Comparison of ENCODE assay signal across 28 mouse cellular contexts in genomic region chr2:124435382-124436002, GRCm38 (mm10).
DNase-seq lines count a peak whose midpoint lies in the region; ATAC-seq lines count a peak whose summit lies in the region.
"Had no signal": no experiment of that assay in that cellular context is flagged by ENCODE, and none has a peak within 500 bp of the region (broad histone marks: within the 10 kb centered on the region; RNA-seq: fewer than 3 reads in every experiment).

No protein-coding gene starts in this region.

- peak; percentile 8 for DNase-seq in gastrocnemius, postnatal 25 days
- DNase-seq in gastrocnemius, postnatal 10 days, result no peak
- no peak for DNase-seq in hindbrain, embryonic 11.5 days (ENCODE audit: low spot score)
- DNase-seq in lung, postnatal 10 days, result peak; percentile 6
- no peak for DNase-seq in lung, adult 18-20 months
- no peak for DNase-seq in cerebellum, postnatal 36 days
- DNase-seq: adrenal gland, postnatal 36 days; cerebellum, adult 9-10 months; embryo, embryonic 11 days; gastrocnemius, postnatal 36 days; heart, postnatal 14 days; kidney, adult 11 months; kidney, postnatal 14 days; liver; lung, postnatal 14 days; midbrain, embryonic 14.5 days; retina, postnatal 1 day; right cerebral cortex, postnatal 14 days had no signal

- no peaks in the 10 kb centered on the region for H3K9me3 ChIP-seq in hindbrain, embryonic 15.5 days
- no peaks in the 10 kb centered on the region for H3K9me3 ChIP-seq in hindbrain, embryonic 11.5 days (ENCODE audit: control insufficient read depth, low read length)
- H3K9me3 ChIP-seq in limb, embryonic 15.5 days, result no peaks in the 10 kb centered on the region
- H3K9me3 ChIP-seq: embryonic facial prominence, embryonic 13.5 days; forebrain, embryonic 12.5 days; hindbrain, embryonic 12.5 days had no signal

- no peak overlapping the region for H3K9ac ChIP-seq in hindbrain, embryonic 15.5 days
- no peak overlapping the region for H3K9ac ChIP-seq in hindbrain, embryonic 11.5 days (ENCODE audit: low read depth, low read length)
- H3K9ac ChIP-seq in limb, embryonic 15.5 days, result no peak overlapping the region
- H3K9ac ChIP-seq: embryonic facial prominence, embryonic 13.5 days; forebrain, embryonic 12.5 days; hindbrain, embryonic 12.5 days; liver, embryonic 14.5 days had no signal

- ATAC-seq in hindbrain, embryonic 15.5 days (ENCODE audit: low FRiP score, low read depth), result no peak
- ATAC-seq in hindbrain, embryonic 11.5 days (ENCODE audit: low FRiP score), result no peak
- peak; percentile 72 for ATAC-seq in limb, embryonic 15.5 days (ENCODE audit: insufficient number of reproducible peaks, low FRiP score, low TSS enrichment, low read depth)
- ATAC-seq: CD4-positive, CD25-positive, alpha-beta regulatory T cell, adult 4 months; inflammation-experienced regulatory T-cells, adult 6 months had no signal

- H3K4me2 ChIP-seq in hindbrain, embryonic 15.5 days, result no peak overlapping the region
- no peak overlapping the region for H3K4me2 ChIP-seq in hindbrain, embryonic 11.5 days (replicated peaks; ENCODE audit: low read depth, low read length)
- 0 out of 2 replicates have a peak overlapping the region, but pooled peaks have one; percentile 10 for H3K4me2 ChIP-seq in limb, embryonic 15.5 days
- H3K4me2 ChIP-seq: embryonic facial prominence, embryonic 13.5 days; forebrain, embryonic 12.5 days; heart, embryonic 11.5 days; hindbrain, embryonic 12.5 days had no signal

- H3K27ac ChIP-seq in hindbrain, embryonic 15.5 days (replicated peaks), result 0 out of 2 replicates have a peak overlapping the region, but pooled peaks have one; percentile 1
- no peak overlapping the region for H3K27ac ChIP-seq in hindbrain, embryonic 11.5 days (ENCODE audit: low read depth, low read length)
- peak overlapping the region; percentile 50 for H3K27ac ChIP-seq in limb, embryonic 15.5 days
- H3K27ac ChIP-seq: embryonic facial prominence, embryonic 13.5 days; forebrain, embryonic 12.5 days; hindbrain, embryonic 12.5 days; left cerebral cortex, adult 2 months; liver, embryonic 14.5 days had no signal

- 84% methylated on average over 12 of the region's 12 CpGs for WGBS in hindbrain, embryonic 15.5 days
- WGBS in hindbrain, embryonic 11.5 days, result 81% methylated on average over 12 of the region's 12 CpGs
- WGBS in limb, embryonic 15.5 days, result 37% methylated on average over 12 of the region's 12 CpGs

- H3K36me3 ChIP-seq in hindbrain, embryonic 15.5 days, result no peaks in the 10 kb centered on the region
- no peaks in the 10 kb centered on the region for H3K36me3 ChIP-seq in hindbrain, embryonic 11.5 days (ENCODE audit: control insufficient read depth, insufficient read depth, low read length)
- H3K36me3 ChIP-seq in limb, embryonic 15.5 days, result no peaks in the 10 kb centered on the region
- H3K36me3 ChIP-seq: embryonic facial prominence, embryonic 13.5 days; forebrain, embryonic 12.5 days; hindbrain, embryonic 12.5 days had no signal

- H3K4me3 ChIP-seq in hindbrain, embryonic 15.5 days, result no peak overlapping the region
- no peak overlapping the region for H3K4me3 ChIP-seq in hindbrain, embryonic 11.5 days (ENCODE audit: low read depth, low read length)
- H3K4me3 ChIP-seq in limb, embryonic 15.5 days, result no peak overlapping the region
- H3K4me3 ChIP-seq: embryonic facial prominence, embryonic 13.5 days; forebrain, embryonic 12.5 days; hindbrain, embryonic 12.5 days; left cerebral cortex, adult 2 months had no signal

- peaks cover 8% of the 10 kb centered on the region for H3K4me1 ChIP-seq in hindbrain, embryonic 15.5 days (replicated peaks)
- H3K4me1 ChIP-seq in hindbrain, embryonic 11.5 days (replicated peaks; ENCODE audit: control insufficient read depth, insufficient read depth, low read length), result no peaks in the 10 kb centered on the region
- peaks cover 15% of the 10 kb centered on the region for H3K4me1 ChIP-seq in limb, embryonic 15.5 days
- H3K4me1 ChIP-seq: embryonic facial prominence, embryonic 13.5 days; forebrain, embryonic 12.5 days had no signal

- H3K27me3 ChIP-seq in hindbrain, embryonic 15.5 days, result no peaks in the 10 kb centered on the region
- no peaks in the 10 kb centered on the region for H3K27me3 ChIP-seq in hindbrain, embryonic 11.5 days (ENCODE audit: control insufficient read depth, insufficient read depth, low read length)
- H3K27me3 ChIP-seq in limb, embryonic 15.5 days, result no peaks in the 10 kb centered on the region; the same call in 1 of the 2 replicates
- H3K27me3 ChIP-seq: forebrain, embryonic 12.5 days; hindbrain, embryonic 12.5 days had no signal

Comparison
In these comparisons a context has a peak if more than half of its experiments do, and no peak if none do; other contexts are left out.
1. DNase-seq: peak in gastrocnemius, postnatal 25 days (single experiment) and lung, postnatal 10 days (single experiment); none in gastrocnemius, postnatal 10 days (single experiment), hindbrain, embryonic 11.5 days (single experiment), lung, adult 18-20 months (0 of 2) and cerebellum, postnatal 36 days (0 of 2).